Comparison of ENCODE assay signal across 10 mouse cellular contexts in the genomic region with DNA sequence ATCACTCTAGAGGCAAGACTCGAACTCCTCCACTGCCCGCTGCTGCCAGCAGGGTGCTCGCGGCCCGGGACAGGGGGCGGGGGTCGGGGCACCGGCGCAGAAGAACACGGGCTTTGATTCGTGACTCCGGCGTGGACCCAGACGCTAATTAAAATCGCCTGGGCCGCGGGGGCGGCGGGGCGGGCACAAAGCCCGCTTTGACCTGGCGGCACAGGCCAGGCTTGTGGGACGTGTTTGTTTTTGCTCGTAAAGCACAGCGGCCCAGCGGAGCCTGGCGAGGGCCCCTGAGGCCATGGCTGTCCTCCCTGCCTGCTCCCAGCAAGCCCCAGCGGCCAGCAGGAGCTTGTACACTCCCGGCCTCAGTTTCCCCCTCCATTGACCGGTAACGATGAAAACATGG. TPM values are rescaled to one million over a fixed set of nuclear protein-coding genes. Genes with fewer than 3 reads are reported as not detected.
DNase-seq lines count a peak whose midpoint lies in the region; ATAC-seq lines count a peak whose summit lies in the region.
"Had no signal": no experiment of that assay in that cellular context is flagged by ENCODE, and none has a peak within 500 bp of the region (broad histone marks: within the 10 kb centered on the region; RNA-seq: fewer than 3 reads in every experiment).

No protein-coding gene starts in this region.

- no peaks in the 10 kb centered on the region for H3K4me1 ChIP-seq in hindbrain, embryonic 11.5 days (replicated peaks; ENCODE audit: control insufficient read depth, insufficient read depth, low read length)
- no peaks in the 10 kb centered on the region for H3K4me1 ChIP-seq in hindbrain, embryonic 14.5 days (replicated peaks; ENCODE audit: control insufficient read depth, insufficient read depth, low read length)

- H3K27me3 ChIP-seq in hindbrain, embryonic 11.5 days (ENCODE audit: control insufficient read depth, insufficient read depth, low read length): no peaks in the 10 kb centered on the region
- H3K27me3 ChIP-seq in hindbrain, embryonic 14.5 days (ENCODE audit: control insufficient read depth, insufficient read depth, low read length): 0 out of 2 replicates have a peak, but pooled peaks cover 6% of the 10 kb centered on the region

- no peak overlapping the region for H3K27ac ChIP-seq in hindbrain, embryonic 11.5 days (ENCODE audit: low read depth, low read length)
- H3K27ac ChIP-seq in hindbrain, embryonic 14.5 days: no peak overlapping the region

- no peaks in the 10 kb centered on the region for H3K9me3 ChIP-seq in hindbrain, embryonic 11.5 days (ENCODE audit: control insufficient read depth, low read length)
- no peaks in the 10 kb centered on the region for H3K9me3 ChIP-seq in hindbrain, embryonic 14.5 days (ENCODE audit: control insufficient read depth, low read length)

- no peak overlapping the region for H3K4me3 ChIP-seq in hindbrain, embryonic 11.5 days (ENCODE audit: low read depth, low read length)
- no peak overlapping the region for H3K4me3 ChIP-seq in hindbrain, embryonic 14.5 days (replicated peaks; ENCODE audit: low read length)

- H3K36me3 ChIP-seq in hindbrain, embryonic 11.5 days (ENCODE audit: control insufficient read depth, insufficient read depth, low read length): no peaks in the 10 kb centered on the region
- H3K36me3 ChIP-seq in hindbrain, embryonic 14.5 days (replicated peaks; ENCODE audit: control insufficient read depth, insufficient read depth): no peaks in the 10 kb centered on the region

- no peak overlapping the region for H3K4me2 ChIP-seq in hindbrain, embryonic 11.5 days (replicated peaks; ENCODE audit: low read depth, low read length)
- no peak overlapping the region for H3K4me2 ChIP-seq in hindbrain, embryonic 14.5 days (replicated peaks)

- WGBS in hindbrain, embryonic 11.5 days: 17% methylated on average over 31 of the region's 31 CpGs
- 11% methylated on average over 31 of the region's 31 CpGs for WGBS in hindbrain, embryonic 14.5 days

- peak; percentile 16 for DNase-seq in hindbrain, embryonic 11.5 days (ENCODE audit: low spot score)
- DNase-seq in hindbrain, embryonic 14.5 days (ENCODE audit: low spot score): no peak
- DNase-seq in ZHBTc4 (ENCODE audit: low read depth, low spot score): peak; percentile 39
- peak; percentile 48 for DNase-seq in forelimb bud, embryonic 11.5 days (ENCODE audit: low read depth, low spot score)
- DNase-seq in liver: peak; percentile 5
- DNase-seq in urinary bladder, postnatal 10 days (ENCODE audit: low spot score): no peak
- DNase-seq in thymus, postnatal 14 days: no peak
- no peak for DNase-seq in left cerebral cortex, adult 18-20 months (ENCODE audit: low spot score in 2 of 2)
- DNase-seq: cerebellum, postnatal 36 days had no signal

- H3K9ac ChIP-seq in hindbrain, embryonic 11.5 days (ENCODE audit: low read depth, low read length): no peak overlapping the region
- H3K9ac ChIP-seq in hindbrain, embryonic 14.5 days: no peak overlapping the region

- no peak for ATAC-seq in hindbrain, embryonic 11.5 days (ENCODE audit: low FRiP score)
- no peak for ATAC-seq in hindbrain, embryonic 14.5 days (ENCODE audit: low FRiP score)

RNA-seq across cellular contexts. Expression of a gene that starts 36.1 kb away (rescaled TPM):
- 0.32 TPM in 1 of 2 replicates, not detected in the other for polyA plus RNA-seq in hindbrain, embryonic 11.5 days (2014; fragmentation: Nextera tagmentation; extraction: Ambion mirVana)
- polyA plus RNA-seq in hindbrain, embryonic 14.5 days (2014; fragmentation: Nextera tagmentation; extraction: Ambion mirVana): 0.31 and 0.67 TPM in 2 replicates
- under 1 TPM in 1 of 2 experiments, not detected in 1; 0.37 TPM for total RNA-seq in left cerebral cortex, adult 18-20 months (2021)
- total RNA-seq: layer of hippocampus, adult 18-20 months had no signal

Comparison
In these comparisons a context has a peak if more than half of its experiments do, and no peak if none do; other contexts are left out.
1. DNase-seq: peak in hindbrain, embryonic 11.5 days (single experiment), ZHBTc4 (single experiment), forelimb bud, embryonic 11.5 days (single experiment) and liver (single experiment); none in hindbrain, embryonic 14.5 days (single experiment), urinary bladder, postnatal 10 days (single experiment), thymus, postnatal 14 days (single experiment) and left cerebral cortex, adult 18-20 months (0 of 2).